Mouse (Mus musculus) lung, embryonic 14.5 days (tissue): ENCODE measurements at regions not wholly inside any gene's neighbourhood (a gene's known extent, or its start where the extent isn't known, plus 50 kb on each side); places are given as distances from the start of the nearest gene placed in this dataset.
A peak's percentile ranks its signal among the peaks of the same experiment; 100 is the strongest.

Experiments
- ATAC-seq: fragments of 200-750 bp; cut with Nextera tagmentation; 2 replicates; pipeline ENCODE4 v1.8.0; 2017; ENCODE audit warnings: mild to moderate bottlenecking, moderate TSS enrichment, moderate library complexity; ENCODE audit not compliant: insufficient read depth
- DNase-seq: peaks from one replicate; pipeline ENCODE4 v3.0.0-alpha.2; 2015
- H3K27ac ChIP-seq: fragments of 300-500 bp; sonication (generic); 2 replicates; pipeline ENCODE4 v1.5.1; 2014; ENCODE audit warnings: low read depth, mild to moderate bottlenecking, moderate library complexity
- H3K27me3 ChIP-seq: fragments of 300-500 bp; sonication (generic); 2 replicates; pipeline ENCODE4 v1.6.1; 2014; ENCODE audit warnings: low read length, control low read depth; ENCODE audit not compliant: insufficient read depth
- H3K36me3 ChIP-seq: fragments of 300-500 bp; sonication (generic); 2 replicates; pipeline ENCODE4 v1.6.1; 2014; ENCODE audit warnings: control low read depth; ENCODE audit not compliant: insufficient read depth
- H3K4me1 ChIP-seq: fragments of 300-500 bp; sonication (generic); 2 replicates; pipeline ENCODE4 v1.6.1; 2014; ENCODE audit warnings: antibody characterized with exemption, control low read depth; ENCODE audit not compliant: insufficient read depth
- H3K4me2 ChIP-seq: fragments of 300-500 bp; sonication (generic); 2 replicates; pipeline ENCODE4 v1.6.1; 2014; ENCODE audit warnings: mild to moderate bottlenecking
- H3K4me3 ChIP-seq: fragments of 300-500 bp; sonication (generic); 2 replicates; pipeline ENCODE4 v1.5.1; 2014; ENCODE audit warnings: low read depth, low read length
- H3K9ac ChIP-seq: fragments of 300-500 bp; sonication (generic); 2 replicates; pipeline ENCODE4 v1.6.1; 2014
- H3K9me3 ChIP-seq: fragments of 300-500 bp; sonication (generic); 2 replicates; pipeline ENCODE4 v1.6.1; 2016; ENCODE audit warnings: low read depth, low read length, control low read depth
- CTCF ChIP-seq: IDR thresholded peaks from 2 replicates; pipeline ENCODE4 v1.5.1; 2016; ENCODE audit warnings: antibody characterized with exemption, low read depth
- WGBS: fragments of 180-500 bp; shearing (Covaris S2); extraction: QIAGEN DNeasy Blood & Tissue Kit; methylation state at CpG from one replicate; pipeline ENCODE4 v1.1.7; 2014; 5-methylcytosine and 5-hydroxymethylcytosine counted together

DNA sequence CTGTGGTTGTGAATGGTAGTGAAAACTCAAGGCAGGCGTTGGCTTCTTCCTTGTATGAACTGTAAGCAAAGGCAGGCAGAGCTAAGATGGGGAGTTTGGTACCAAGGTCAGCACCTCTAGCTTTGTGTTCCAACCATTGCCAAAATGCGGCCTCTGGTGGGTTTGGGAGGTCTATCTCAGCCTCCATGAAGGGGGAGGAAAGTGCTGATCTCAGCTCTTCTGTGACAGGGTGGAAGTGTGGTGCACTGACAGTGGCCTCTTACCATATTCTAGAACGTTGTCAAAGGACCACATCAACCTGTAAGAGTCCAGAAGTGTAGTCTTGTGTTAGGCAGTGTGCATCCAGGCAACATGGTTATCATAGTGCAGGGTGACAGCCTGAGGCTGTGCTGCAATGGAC is 123.6 kb upstream of the Ngf start:
- no peaks in the 10 kb centered on the region for H3K36me3 ChIP-seq
- H3K4me1 ChIP-seq: 0 out of 2 replicates have a peak, but pooled peaks cover 4% of the 10 kb centered on the region
- no peak overlapping the region for H3K4me3 ChIP-seq
- H3K4me2 ChIP-seq: no peak overlapping the region
- ATAC-seq (no peak), DNase-seq (no peak)
- WGBS: 67% methylated on average over 3 of the region's 3 CpGs
- TF ChIP-seq CTCF: no peak
- H3K9ac ChIP-seq: no peak overlapping the region
- no peak overlapping the region for H3K27ac ChIP-seq
- no peaks in the 10 kb centered on the region for H3K9me3 ChIP-seq
- no peaks in the 10 kb centered on the region for H3K27me3 ChIP-seq

DNA sequence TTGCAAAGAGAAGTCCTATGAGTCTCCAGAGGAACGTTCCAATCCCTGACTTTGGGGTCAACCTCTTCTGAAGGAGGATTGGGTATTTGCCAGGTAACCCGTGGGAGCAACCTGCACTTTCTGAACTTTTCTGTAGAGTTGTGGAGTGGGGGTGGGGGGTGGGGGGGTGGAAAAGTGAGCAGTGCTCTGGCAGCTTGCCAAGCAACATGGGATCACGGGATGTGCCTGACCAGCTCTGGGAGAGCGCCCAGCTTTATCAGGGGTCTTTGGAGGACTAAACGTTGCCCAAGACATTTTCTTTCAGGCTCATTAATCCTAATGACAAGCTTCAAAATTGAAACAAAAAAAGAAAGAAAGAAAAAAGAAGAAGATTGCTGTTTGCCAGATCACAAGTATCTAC is 124.4 kb upstream of the Ngf start:
- H3K4me3 ChIP-seq: no peak overlapping the region
- no peaks in the 10 kb centered on the region for H3K36me3 ChIP-seq

DNA sequence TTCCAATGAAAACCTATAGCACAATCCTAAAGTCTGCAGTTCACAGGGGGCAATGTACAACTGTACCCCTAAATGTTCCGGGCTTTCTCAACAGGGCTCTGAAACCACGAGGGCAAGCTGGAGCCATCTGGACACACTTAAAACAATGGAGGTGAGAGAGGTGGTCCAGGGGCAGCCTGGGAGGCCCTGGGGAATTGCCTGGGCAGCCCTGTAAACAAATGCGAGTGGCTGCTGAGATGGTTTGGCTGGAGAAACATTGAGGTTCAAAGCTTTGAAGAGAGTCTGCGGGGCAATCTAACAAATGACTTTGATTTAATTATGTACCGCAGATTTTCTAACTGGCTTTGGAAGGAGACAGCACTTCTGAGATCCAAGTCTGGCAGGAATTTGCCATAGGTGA is 129.0 kb upstream of the Ngf start:
- H3K4me3 ChIP-seq: no peak overlapping the region
- peak; percentile 86 for ATAC-seq
- H3K4me1 ChIP-seq: 0 out of 2 replicates have a peak, but pooled peaks cover 4% of the 10 kb centered on the region
- no peaks in the 10 kb centered on the region for H3K27me3 ChIP-seq
- no peak overlapping the region for H3K9ac ChIP-seq
- 19% methylated on average over 5 of the region's 5 CpGs for WGBS
- H3K36me3 ChIP-seq: no peaks in the 10 kb centered on the region
- H3K9me3 ChIP-seq: no peaks in the 10 kb centered on the region
- peak; percentile 82 for DNase-seq
- 0 out of 2 replicates have a peak overlapping the region, but pooled peaks have one; percentile 10 for H3K27ac ChIP-seq
- no peak for TF ChIP-seq CTCF
- H3K4me2 ChIP-seq: 0 out of 2 replicates have a peak overlapping the region, but pooled peaks have one; percentile 0

More for the DNA sequence above, 124.4 kb upstream of the Ngf start:
- H3K4me1 ChIP-seq: 0 out of 2 replicates have a peak, but pooled peaks cover 4% of the 10 kb centered on the region
- no peak for ATAC-seq
- DNase-seq: peak; percentile 14
- no peaks in the 10 kb centered on the region for H3K27me3 ChIP-seq
- WGBS: 35% methylated on average over 5 of the region's 5 CpGs
- H3K9ac ChIP-seq: no peak overlapping the region
- H3K9me3 ChIP-seq: no peaks in the 10 kb centered on the region
- no peak overlapping the region for H3K4me2 ChIP-seq
- TF ChIP-seq CTCF: no peak
- no peak overlapping the region for H3K27ac ChIP-seq

DNA sequence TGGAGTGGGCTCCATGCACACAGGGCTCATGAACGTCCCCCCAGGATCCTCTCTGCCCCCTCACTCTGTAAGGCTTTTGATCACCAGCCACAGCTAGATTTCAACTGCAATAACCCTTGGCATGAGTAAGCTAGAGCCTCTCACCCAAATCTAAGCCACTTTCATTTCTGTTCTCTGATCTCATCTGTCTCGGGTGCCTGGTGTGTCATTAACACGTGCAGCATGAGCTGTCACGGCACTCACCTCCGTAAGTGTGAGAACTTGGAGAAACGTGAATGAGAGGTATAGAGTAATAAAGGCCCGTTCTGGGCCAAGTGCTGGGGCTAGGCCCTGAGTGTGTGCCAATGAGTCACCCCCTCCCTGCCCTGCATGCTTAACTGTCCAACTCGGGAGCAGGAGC is 131.8 kb upstream of the Ngf start:
- no peak for TF ChIP-seq CTCF
- Histone ChIP-seq H3K4me3 (no peak overlapping the region), H3K36me3 (no peaks in the 10 kb centered on the region), H3K9ac (no peak overlapping the region), H3K4me2 (no peak overlapping the region), H3K4me1 (0 out of 2 replicates have a peak, but pooled peaks cover 4% of the 10 kb centered on the region), H3K27me3 (no peaks in the 10 kb centered on the region), H3K9me3 (no peaks in the 10 kb centered on the region), H3K27ac (no peak overlapping the region)
- ATAC-seq: no peak
- no peak for DNase-seq
- WGBS: 42% methylated on average over 8 of the region's 8 CpGs

DNA sequence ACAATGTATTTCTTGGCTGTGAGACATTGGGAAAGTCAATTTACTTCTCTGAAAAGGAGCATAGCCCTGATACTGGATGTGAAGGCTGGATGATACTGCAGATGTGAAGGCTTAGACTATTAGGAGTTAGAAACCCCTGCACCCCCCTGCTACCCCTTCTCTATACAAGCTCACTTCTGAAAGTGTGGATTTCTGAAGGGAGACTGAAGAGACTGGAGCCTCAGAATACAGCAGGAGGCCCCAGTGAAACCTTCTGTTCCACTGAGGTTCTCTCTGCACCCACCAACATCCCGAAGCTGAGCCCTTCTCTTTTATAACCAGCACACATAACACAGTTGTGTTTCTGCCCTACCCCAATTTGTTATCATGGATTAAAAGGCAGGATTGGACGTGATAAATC is 131.7 kb upstream of the Vangl1 start:
- WGBS: 82% methylated on average over 2 of the region's 2 CpGs
- H3K4me2 ChIP-seq: no peak overlapping the region
- H3K4me3 ChIP-seq: no peak overlapping the region
- ATAC-seq (no peak), DNase-seq (no peak)
- no peaks in the 10 kb centered on the region for H3K4me1 ChIP-seq
- H3K27me3 ChIP-seq: no peaks in the 10 kb centered on the region
- no peaks in the 10 kb centered on the region for H3K36me3 ChIP-seq
- no peaks in the 10 kb centered on the region for H3K9me3 ChIP-seq
- H3K9ac ChIP-seq: no peak overlapping the region
- no peak for TF ChIP-seq CTCF
- no peak overlapping the region for H3K27ac ChIP-seq

DNA sequence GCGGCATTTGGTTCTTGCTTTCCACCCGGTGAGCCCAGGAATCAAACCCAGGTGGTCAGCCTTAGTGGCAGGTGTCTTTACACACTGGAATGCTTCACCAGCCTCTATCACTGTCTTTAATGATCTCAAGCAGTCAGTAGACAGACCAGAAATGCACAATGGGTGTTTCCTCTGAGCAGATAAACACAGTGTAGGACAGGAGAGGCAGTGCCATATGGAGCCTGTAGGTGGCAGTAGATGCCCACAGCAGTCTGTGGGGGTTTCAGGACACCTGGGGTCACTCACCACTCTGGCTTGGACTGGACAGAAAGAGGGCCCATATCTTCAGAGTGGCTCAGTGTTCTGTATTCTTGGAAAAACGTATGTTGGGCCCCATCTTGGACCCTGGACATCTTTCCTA is 130.7 kb upstream of the Vangl1 start:
- TF ChIP-seq CTCF: peak; percentile 83
- WGBS: 77% methylated on average over 3 of the region's 3 CpGs
- H3K4me2 ChIP-seq: no peak overlapping the region
- no peak overlapping the region for H3K4me3 ChIP-seq
- H3K9ac ChIP-seq: no peak overlapping the region
- H3K9me3 ChIP-seq: no peaks in the 10 kb centered on the region
- H3K4me1 ChIP-seq: no peaks in the 10 kb centered on the region
- H3K36me3 ChIP-seq: no peaks in the 10 kb centered on the region
- DNase-seq (peak; percentile 69), ATAC-seq (0 out of 2 replicates have a peak, but pooled peaks have one; percentile 62)
- H3K27ac ChIP-seq: no peak overlapping the region
- H3K27me3 ChIP-seq: no peaks in the 10 kb centered on the region

DNA sequence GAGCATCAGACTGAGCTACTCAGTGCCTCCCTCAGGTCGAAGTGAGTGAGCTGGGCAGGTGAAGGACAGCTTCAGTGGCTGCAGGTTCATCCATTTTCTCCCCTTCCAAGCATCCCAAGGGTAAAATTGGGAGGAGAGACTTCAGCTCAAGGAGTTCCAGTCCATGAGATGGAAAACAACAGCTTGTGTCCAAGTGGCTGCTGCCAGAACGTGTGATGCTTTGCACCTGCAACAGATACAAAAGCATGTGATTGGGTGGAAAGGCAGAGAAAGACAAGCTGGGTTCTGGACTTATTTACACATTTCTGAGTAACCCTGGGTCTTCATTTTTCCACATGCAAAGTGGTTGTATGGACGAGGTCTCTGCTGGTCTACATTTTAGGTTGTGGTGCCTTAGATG is 127.7 kb upstream of the Vangl1 start:
- Histone ChIP-seq H3K4me2 (no peak overlapping the region), H3K9ac (no peak overlapping the region), H3K27me3 (no peaks in the 10 kb centered on the region), H3K27ac (no peak overlapping the region), H3K36me3 (no peaks in the 10 kb centered on the region), H3K4me1 (no peaks in the 10 kb centered on the region), H3K4me3 (no peak overlapping the region), H3K9me3 (no peaks in the 10 kb centered on the region)
- ATAC-seq (no peak), DNase-seq (no peak)
- no peak for TF ChIP-seq CTCF
- 65% methylated on average over 3 of the region's 3 CpGs for WGBS

DNA sequence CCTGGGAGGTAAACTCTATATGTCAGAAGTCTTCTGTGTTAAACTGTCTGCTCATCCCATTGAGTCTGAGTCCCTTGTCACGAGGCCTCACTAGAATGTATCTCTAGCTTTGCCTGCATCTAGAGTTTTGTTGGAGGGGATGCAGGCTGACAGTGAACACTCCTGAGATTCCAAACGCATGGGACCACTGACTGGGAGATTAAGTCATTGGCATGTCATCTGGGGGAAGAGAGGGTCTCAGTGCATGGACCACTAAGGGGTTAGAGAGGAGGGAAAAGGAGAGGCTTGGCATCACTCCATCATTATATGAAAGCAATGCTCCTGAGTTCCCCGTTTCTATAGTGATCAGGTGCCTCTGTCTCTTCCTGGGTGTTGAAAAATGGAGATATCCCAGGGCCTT is 114.8 kb upstream of the Vangl1 start:
- Histone ChIP-seq H3K4me2 (no peak overlapping the region), H3K36me3 (no peaks in the 10 kb centered on the region), H3K9me3 (no peaks in the 10 kb centered on the region), H3K4me3 (no peak overlapping the region), H3K9ac (no peak overlapping the region), H3K4me1 (no peaks in the 10 kb centered on the region), H3K27me3 (no peaks in the 10 kb centered on the region), H3K27ac (no peak overlapping the region)
- no peak for DNase-seq
- TF ChIP-seq CTCF: no peak
- WGBS: 76% methylated on average over 3 of the region's 3 CpGs
- no peak for ATAC-seq
